ENCODE assay signal across 18 mouse cellular contexts in genomic region chr1:88297480-88298258, GRCm38 (mm10). TPM values are rescaled to one million over a fixed set of nuclear protein-coding genes. Genes with fewer than 3 reads are reported as not detected.
DNase-seq lines count a peak whose midpoint lies in the region; ATAC-seq lines count a peak whose summit lies in the region.
"Had no signal": no experiment of that assay in that cellular context is flagged by ENCODE, and none has a peak within 500 bp of the region (broad histone marks: within the 10 kb centered on the region; RNA-seq: fewer than 3 reads in every experiment).

No protein-coding gene starts in this region.

- no peak overlapping the region for H3K4me2 ChIP-seq in hindbrain, embryonic 16.5 days (ENCODE audit: low read length)
- no peak overlapping the region for H3K4me2 ChIP-seq in midbrain, embryonic 11.5 days
- no peak overlapping the region for H3K4me2 ChIP-seq in midbrain, embryonic 16.5 days (ENCODE audit: low read length)
- H3K4me2 ChIP-seq: hindbrain, embryonic 15.5 days; limb, embryonic 15.5 days had no signal

- no peak overlapping the region for H3K4me3 ChIP-seq in hindbrain, embryonic 10.5 days
- H3K4me3 ChIP-seq in hindbrain, embryonic 16.5 days (ENCODE audit: low read length), result no peak overlapping the region
- H3K4me3 ChIP-seq in midbrain, embryonic 11.5 days (ENCODE audit: low read depth, low read length), result no peak overlapping the region
- no peak overlapping the region for H3K4me3 ChIP-seq in midbrain, embryonic 16.5 days (ENCODE audit: low read depth, low read length)
- H3K4me3 ChIP-seq: heart, adult 2 months; hindbrain, embryonic 15.5 days; left cerebral cortex, adult 2 months; limb, embryonic 15.5 days had no signal

- H3K27ac ChIP-seq in hindbrain, embryonic 10.5 days, result no peak overlapping the region
- no peak overlapping the region for H3K27ac ChIP-seq in hindbrain, embryonic 16.5 days (ENCODE audit: low read depth, low read length)
- no peak overlapping the region for H3K27ac ChIP-seq in midbrain, embryonic 11.5 days (ENCODE audit: low read depth, low read length)
- H3K27ac ChIP-seq in midbrain, embryonic 16.5 days (ENCODE audit: low read length), result no peak overlapping the region
- H3K27ac ChIP-seq: heart, adult 2 months; hindbrain, embryonic 15.5 days; left cerebral cortex, adult 2 months; limb, embryonic 15.5 days had no signal

- peak; percentile 7 for DNase-seq in hindbrain, embryonic 10.5 days (ENCODE audit: low spot score)
- peak; percentile 86 for DNase-seq in midbrain, embryonic 11.5 days (ENCODE audit: low spot score, missing footprints)
- DNase-seq in embryo, embryonic 10.5 days (ENCODE audit: low spot score), result peak; percentile 8
- peak; percentile 2 for DNase-seq in skeletal muscle tissue, adult 2 months (ENCODE audit: low read depth, low spot score)
- no peak for DNase-seq in gastrocnemius, postnatal 10 days
- DNase-seq in frontal cortex, postnatal 25 days (ENCODE audit: low spot score in 2 of 2), result no peak
- DNase-seq: adrenal gland, postnatal 36 days; cerebellum, adult 11 months; heart, adult 2 months; kidney, postnatal 4 days; lung, postnatal 4 days; right cerebral cortex, postnatal 4 days had no signal

- H3K9me3 ChIP-seq in hindbrain, embryonic 10.5 days, result peaks cover 79% of the 10 kb centered on the region
- peaks cover 63% of the 10 kb centered on the region for H3K9me3 ChIP-seq in hindbrain, embryonic 16.5 days (ENCODE audit: control insufficient read depth, low read length)
- peaks cover 67% of the 10 kb centered on the region for H3K9me3 ChIP-seq in midbrain, embryonic 11.5 days (ENCODE audit: control insufficient read depth, low read length)
- peaks cover 66% of the 10 kb centered on the region for H3K9me3 ChIP-seq in midbrain, embryonic 16.5 days (replicated peaks; ENCODE audit: control insufficient read depth, low read length, poor library complexity, severe bottlenecking)

- no peaks in the 10 kb centered on the region for H3K27me3 ChIP-seq in hindbrain, embryonic 10.5 days (ENCODE audit: insufficient read depth, poor library complexity, severe bottlenecking)
- no peaks in the 10 kb centered on the region for H3K27me3 ChIP-seq in hindbrain, embryonic 16.5 days (replicated peaks; ENCODE audit: control insufficient read depth, insufficient read depth, low read length)
- no peaks in the 10 kb centered on the region for H3K27me3 ChIP-seq in midbrain, embryonic 11.5 days (ENCODE audit: control insufficient read depth, insufficient read depth, low read length)
- no peaks in the 10 kb centered on the region for H3K27me3 ChIP-seq in midbrain, embryonic 16.5 days (ENCODE audit: control insufficient read depth, insufficient read depth, low read depth, low read length)
- H3K27me3 ChIP-seq: hindbrain, embryonic 15.5 days; limb, embryonic 15.5 days had no signal

- ATAC-seq in hindbrain, embryonic 16.5 days, result no peak
- ATAC-seq in midbrain, embryonic 11.5 days (ENCODE audit: low FRiP score), result no peak
- no peak for ATAC-seq in midbrain, embryonic 16.5 days

- no peaks in the 10 kb centered on the region for H3K4me1 ChIP-seq in hindbrain, embryonic 10.5 days (replicated peaks)
- H3K4me1 ChIP-seq in hindbrain, embryonic 16.5 days (ENCODE audit: control insufficient read depth, insufficient read depth, low read depth, low read length), result no peaks in the 10 kb centered on the region
- no peaks in the 10 kb centered on the region for H3K4me1 ChIP-seq in midbrain, embryonic 11.5 days (ENCODE audit: control insufficient read depth, insufficient read depth, low read length)
- no peaks in the 10 kb centered on the region for H3K4me1 ChIP-seq in midbrain, embryonic 16.5 days (ENCODE audit: control insufficient read depth, insufficient read depth, low read length)
- H3K4me1 ChIP-seq: hindbrain, embryonic 15.5 days; limb, embryonic 15.5 days had no signal

- H3K36me3 ChIP-seq in hindbrain, embryonic 10.5 days, result no peaks in the 10 kb centered on the region
- H3K36me3 ChIP-seq in hindbrain, embryonic 16.5 days (ENCODE audit: control insufficient read depth, insufficient read depth, low read length), result no peaks in the 10 kb centered on the region
- no peaks in the 10 kb centered on the region for H3K36me3 ChIP-seq in midbrain, embryonic 11.5 days (ENCODE audit: control insufficient read depth, insufficient read depth, low read length)
- H3K36me3 ChIP-seq in midbrain, embryonic 16.5 days (ENCODE audit: control insufficient read depth, insufficient read depth, low read length), result no peaks in the 10 kb centered on the region
- H3K36me3 ChIP-seq: hindbrain, embryonic 15.5 days; limb, embryonic 15.5 days had no signal

- no peak overlapping the region for H3K9ac ChIP-seq in hindbrain, embryonic 16.5 days (ENCODE audit: low read depth, low read length)
- no peak overlapping the region for H3K9ac ChIP-seq in midbrain, embryonic 11.5 days (ENCODE audit: low read length)
- no peak overlapping the region for H3K9ac ChIP-seq in midbrain, embryonic 16.5 days (ENCODE audit: low read depth, low read length)
- H3K9ac ChIP-seq: hindbrain, embryonic 15.5 days; limb, embryonic 15.5 days had no signal

- WGBS in hindbrain, embryonic 10.5 days, result 69% methylated on average over 7 of the region's 7 CpGs
- WGBS in hindbrain, embryonic 16.5 days, result 68% methylated on average over 7 of the region's 7 CpGs
- 64% methylated on average over 7 of the region's 7 CpGs for WGBS in midbrain, embryonic 11.5 days
- WGBS in midbrain, embryonic 16.5 days, result 68% methylated on average over 7 of the region's 7 CpGs

RNA-seq across cellular contexts. Expression of gene Trpm8, which starts 20.2 kb away (rescaled TPM):
- not detected in 2 replicates for polyA plus RNA-seq in hindbrain, embryonic 10.5 days (2016; fragmentation: Nextera tagmentation; extraction: Ambion mirVana)
- 0.10 and 0.14 TPM in 2 replicates for polyA plus RNA-seq in hindbrain, embryonic 16.5 days (2015; fragmentation: Nextera tagmentation; extraction: Ambion mirVana)
- polyA plus RNA-seq in midbrain, embryonic 11.5 days (2014; fragmentation: Nextera tagmentation; extraction: Ambion mirVana), result not detected in 2 replicates
- 0.11 and 0.17 TPM in 2 replicates for polyA plus RNA-seq in midbrain, embryonic 16.5 days (2015; fragmentation: Nextera tagmentation; extraction: Ambion mirVana)
- not detected for total RNA-seq in gastrocnemius, postnatal 10 days (2021)
- total RNA-seq: adrenal gland, postnatal 36 days; heart, adult 2 months had no signal
- polyA plus RNA-seq: heart, adult 2 months; limb, embryonic 15.5 days; urinary bladder, adult 2 months had no signal

RNA-seq across cellular contexts. Expression of gene Hjurp, which starts 20.2 kb away (rescaled TPM):
- 169 and 205 TPM in 2 replicates for polyA plus RNA-seq in hindbrain, embryonic 10.5 days (2016; fragmentation: Nextera tagmentation; extraction: Ambion mirVana)
- 66.4 and 80.3 TPM in 2 replicates for polyA plus RNA-seq in hindbrain, embryonic 16.5 days (2015; fragmentation: Nextera tagmentation; extraction: Ambion mirVana)
- polyA plus RNA-seq in midbrain, embryonic 11.5 days (2014; fragmentation: Nextera tagmentation; extraction: Ambion mirVana), result 135 TPM in 2 replicates
- polyA plus RNA-seq in midbrain, embryonic 16.5 days (2015; fragmentation: Nextera tagmentation; extraction: Ambion mirVana), result 77.3 and 87.0 TPM in 2 replicates
- total RNA-seq in gastrocnemius, postnatal 10 days (2021), result 10 to 100 TPM; 29.0 to 47.9 TPM

Comparison
In these comparisons a context has a peak if more than half of its experiments do, and no peak if none do; other contexts are left out.
1. DNase-seq: peak in hindbrain, embryonic 10.5 days (single experiment), midbrain, embryonic 11.5 days (single experiment), embryo, embryonic 10.5 days (single experiment) and skeletal muscle tissue, adult 2 months (single experiment); none in gastrocnemius, postnatal 10 days (single experiment) and frontal cortex, postnatal 25 days (0 of 2).